Mouse (Mus musculus): ENCODE measurements around the gene Hba-a2. TPM values are rescaled to one million over a fixed set of nuclear protein-coding genes. Genes with fewer than 3 reads are reported as not detected.
A peak's percentile ranks its signal among the peaks of the same experiment; 100 is the strongest.

The Hba-a2 gene
- total RNA-seq, 1 experiment from 2014 or later, result 33,715 TPM

DNA sequence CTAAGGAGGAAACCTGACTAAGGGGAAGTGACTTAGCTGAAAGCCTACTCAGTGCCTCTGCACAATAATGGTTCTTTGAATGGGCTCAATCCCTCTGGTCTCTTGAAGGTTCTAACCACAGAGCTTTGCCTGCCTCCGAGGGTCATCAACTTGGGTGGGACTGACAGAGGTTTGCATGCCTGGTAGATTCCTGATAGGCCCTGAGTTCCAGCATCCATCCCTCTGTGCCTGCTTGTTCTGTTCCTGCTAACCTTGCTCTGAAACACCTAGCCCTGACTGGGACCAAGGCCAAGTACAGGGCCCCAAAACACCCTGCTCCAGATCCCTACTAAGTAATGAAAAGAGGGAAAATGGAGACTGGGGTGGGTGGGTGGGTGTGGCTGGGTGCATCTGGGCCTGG is 7.2 kb downstream of the Hba-a2 start:
- no peak for ATAC-seq (ENCODE audit: extremely low read depth, insufficient number of reproducible peaks, low FRiP score, poor library complexity, severe bottlenecking)

DNA sequence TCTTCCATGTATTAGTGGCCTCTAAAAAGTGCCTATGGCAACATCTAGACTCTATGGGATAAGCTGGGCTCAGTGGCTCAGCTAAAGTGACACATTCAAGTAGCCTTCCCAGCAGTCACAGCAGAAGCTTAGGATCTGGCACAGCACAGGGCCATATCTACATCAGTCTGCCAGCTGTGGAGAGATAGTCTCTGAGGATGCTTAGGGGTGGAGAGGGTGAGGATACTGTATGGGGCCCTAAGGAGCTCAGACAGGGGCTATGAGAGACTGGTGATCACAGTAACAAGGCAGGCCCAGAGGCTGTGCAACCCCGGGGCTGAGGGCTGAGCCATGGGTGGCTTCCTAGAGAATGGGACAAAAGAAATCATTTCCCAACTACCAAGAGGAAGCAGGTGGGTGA is 10.7 kb downstream of the Hba-a2 start:
- ATAC-seq (ENCODE audit: extremely low read depth, insufficient number of reproducible peaks, low FRiP score, poor library complexity, severe bottlenecking), result no peak

DNA sequence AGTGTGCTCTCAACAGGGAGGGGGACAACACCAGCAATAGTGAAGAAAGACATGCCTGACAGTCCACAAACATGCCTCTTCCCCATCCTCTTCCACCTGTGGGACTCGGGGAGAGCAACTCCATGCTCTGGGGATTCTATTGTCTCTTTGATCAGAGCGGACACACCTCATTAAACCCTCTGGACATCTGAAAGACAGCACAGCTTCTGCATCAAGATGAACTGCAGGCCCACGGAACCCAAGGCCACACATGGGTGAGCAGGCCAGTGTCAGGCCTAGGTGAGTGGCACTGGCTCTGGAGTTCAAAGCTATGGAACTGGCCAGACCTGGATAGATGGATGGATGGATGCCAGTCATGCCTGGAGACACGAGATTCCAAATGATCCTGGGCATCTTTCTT is 13.2 kb downstream of the Hba-a2 start:
- ATAC-seq (ENCODE audit: extremely low read depth, insufficient number of reproducible peaks, low FRiP score, poor library complexity, severe bottlenecking), result no peak

DNA sequence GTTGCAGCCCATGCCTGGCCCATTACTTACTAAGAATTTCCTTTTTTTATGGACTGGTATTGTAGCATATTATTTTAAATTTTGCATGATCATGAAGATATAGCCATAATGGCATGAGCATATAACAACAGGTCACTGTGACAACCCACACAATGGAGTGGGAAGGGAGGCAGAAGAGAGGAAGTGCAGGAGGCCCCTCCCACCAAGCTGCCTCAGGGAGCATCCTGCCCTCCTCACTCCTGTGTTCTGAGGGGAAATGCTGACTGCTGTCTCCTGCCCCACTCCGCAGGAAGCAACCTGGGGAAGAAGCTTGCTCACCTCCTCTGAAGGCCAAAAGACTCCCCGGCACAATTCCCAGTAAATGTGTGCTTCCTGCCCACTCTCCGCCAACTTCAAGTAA is 13.6 kb downstream of the Hba-a2 start:
- no peak for ATAC-seq (ENCODE audit: extremely low read depth, insufficient number of reproducible peaks, low FRiP score, poor library complexity, severe bottlenecking)

DNA sequence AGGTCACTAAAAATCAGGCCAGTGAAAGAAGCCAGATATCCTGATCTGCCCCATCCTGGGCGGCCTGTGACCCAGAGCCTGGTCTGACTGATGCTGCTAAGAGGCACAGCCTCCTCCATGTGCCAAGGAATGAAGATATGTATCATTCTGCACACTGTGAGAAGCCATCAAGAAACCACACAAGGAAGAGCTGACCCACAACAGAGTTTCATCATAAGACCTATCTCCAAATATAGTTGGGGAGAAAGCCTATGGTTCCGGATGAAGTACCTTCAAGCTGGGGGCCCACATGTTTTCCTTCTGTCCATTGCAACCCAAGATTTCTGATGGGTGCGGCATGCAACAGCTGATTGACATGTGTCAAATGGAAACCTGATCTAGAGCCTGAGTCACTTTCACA is 19.7 kb downstream of the Hba-a2 start:
- no peak for ATAC-seq (ENCODE audit: extremely low read depth, insufficient number of reproducible peaks, low FRiP score, poor library complexity, severe bottlenecking)

DNA sequence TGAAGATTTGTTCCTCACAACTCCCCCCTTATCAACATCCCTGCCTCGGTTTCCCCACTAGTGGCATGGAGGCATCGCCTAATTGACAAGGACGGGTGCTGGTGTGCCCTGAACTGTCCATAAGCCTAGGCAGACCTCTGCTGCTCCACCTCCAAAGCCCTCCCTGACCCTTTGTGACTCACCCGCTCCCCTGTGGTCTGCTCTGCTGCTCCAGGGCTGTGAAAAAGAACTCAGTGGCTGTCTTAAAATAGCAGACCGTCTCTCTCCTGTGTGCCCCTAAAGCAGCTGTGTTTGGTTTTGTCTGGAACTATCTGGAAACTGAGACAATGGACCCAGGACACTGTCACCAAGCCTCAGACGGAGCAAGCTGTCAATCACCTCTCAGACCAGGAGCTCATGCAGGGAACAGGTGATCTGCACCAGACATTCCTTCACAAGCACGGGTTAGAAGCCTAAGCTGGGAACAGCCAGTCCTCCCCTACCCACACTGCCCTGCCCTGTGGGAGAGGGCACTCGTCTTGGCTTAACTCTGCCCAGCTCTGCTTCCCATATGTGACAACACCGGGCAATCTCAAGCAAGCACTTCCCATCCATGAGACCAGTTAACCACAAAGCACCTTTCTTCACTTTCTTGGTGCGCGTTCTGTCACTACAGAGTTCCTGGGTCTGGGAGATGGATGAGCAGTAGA is 24.4 kb downstream of the Hba-a2 start:
- no peak for ATAC-seq (ENCODE audit: extremely low read depth, insufficient number of reproducible peaks, low FRiP score, poor library complexity, severe bottlenecking)

DNA sequence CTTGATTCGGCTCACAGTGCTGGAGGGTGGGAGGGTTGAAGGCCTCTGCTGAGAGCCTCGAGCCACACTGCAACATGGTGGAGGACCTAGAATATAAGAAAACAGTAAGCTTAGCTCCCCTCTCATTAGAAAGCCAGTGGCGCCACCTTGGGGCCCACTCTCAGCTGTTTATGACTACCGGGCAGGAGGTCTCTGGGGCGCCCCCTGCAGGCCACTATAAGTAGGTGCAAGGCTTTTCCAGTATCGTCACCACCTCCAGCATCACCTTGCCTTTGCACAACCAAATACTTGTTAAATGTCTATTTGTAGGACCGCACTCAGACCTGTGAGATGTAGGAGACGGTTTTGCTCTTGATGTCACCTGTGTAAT is 24.9 kb downstream of the Hba-a2 start:
- ATAC-seq (ENCODE audit: extremely low read depth, insufficient number of reproducible peaks, low FRiP score, poor library complexity, severe bottlenecking), result no peak

DNA sequence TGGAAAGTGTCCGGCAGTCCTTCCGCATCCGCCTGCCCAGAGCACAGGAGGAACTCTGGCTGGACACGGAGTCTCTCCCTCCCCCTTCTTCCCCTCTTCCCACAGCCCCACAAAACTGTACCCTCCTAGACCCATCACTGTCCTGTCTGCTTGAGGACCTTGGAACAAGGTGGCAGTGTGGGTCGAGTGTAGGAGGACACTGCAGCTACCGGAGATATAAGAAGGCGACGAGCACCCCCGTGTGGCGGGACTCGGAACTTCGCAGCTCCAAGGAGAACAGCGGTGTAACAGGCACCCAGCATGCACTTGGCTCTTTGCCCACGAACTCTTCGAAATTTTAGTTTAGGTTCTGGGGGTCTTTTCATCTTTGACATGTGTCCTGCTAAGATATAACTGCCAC is 28.3 kb downstream of the Hba-a2 start:
- ATAC-seq (ENCODE audit: extremely low read depth, insufficient number of reproducible peaks, low FRiP score, poor library complexity, severe bottlenecking), result peak; percentile 81

DNA sequence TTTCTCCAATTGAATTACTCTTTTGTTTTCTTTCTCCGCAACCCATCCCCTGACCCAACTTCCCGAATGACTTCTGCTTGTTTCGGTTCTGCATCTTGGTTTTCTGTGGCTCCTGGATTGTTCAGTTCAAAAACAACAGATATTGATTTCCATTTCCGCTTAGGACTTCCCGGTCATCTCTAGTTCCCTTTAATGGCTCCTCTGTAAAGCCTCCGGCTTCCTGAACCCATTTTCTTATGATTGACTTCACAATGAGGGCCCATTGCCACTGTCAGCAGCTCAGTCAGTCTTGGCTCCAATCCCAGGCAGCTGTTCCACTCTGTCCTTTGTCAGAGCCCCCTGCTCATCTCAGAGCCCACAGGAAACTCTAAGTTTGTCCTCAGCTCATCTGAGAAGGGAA is 34.8 kb downstream of the Hba-a2 start:
- no peak for ATAC-seq (ENCODE audit: extremely low read depth, insufficient number of reproducible peaks, low FRiP score, poor library complexity, severe bottlenecking)

DNA sequence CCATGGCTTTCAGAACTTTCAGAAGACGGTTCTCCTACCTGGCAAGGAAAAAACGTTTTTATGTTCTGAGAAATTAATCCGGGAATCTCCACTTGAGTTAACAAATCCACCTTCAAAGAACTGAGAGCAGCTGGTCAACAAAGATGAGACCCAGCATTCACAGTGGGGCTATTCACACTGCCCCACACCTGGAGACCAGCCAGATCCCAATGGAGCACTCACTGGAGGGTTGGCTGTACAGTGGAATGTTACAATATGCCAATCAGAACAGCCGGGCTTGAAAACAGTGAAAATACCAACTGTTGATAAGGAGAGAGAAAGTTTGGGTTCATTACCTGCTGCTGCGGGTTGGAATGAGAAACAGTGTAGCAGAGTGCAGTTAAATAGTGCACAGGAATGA is 35.6 kb downstream of the Hba-a2 start:
- no peak for ATAC-seq (ENCODE audit: extremely low read depth, insufficient number of reproducible peaks, low FRiP score, poor library complexity, severe bottlenecking)

DNA sequence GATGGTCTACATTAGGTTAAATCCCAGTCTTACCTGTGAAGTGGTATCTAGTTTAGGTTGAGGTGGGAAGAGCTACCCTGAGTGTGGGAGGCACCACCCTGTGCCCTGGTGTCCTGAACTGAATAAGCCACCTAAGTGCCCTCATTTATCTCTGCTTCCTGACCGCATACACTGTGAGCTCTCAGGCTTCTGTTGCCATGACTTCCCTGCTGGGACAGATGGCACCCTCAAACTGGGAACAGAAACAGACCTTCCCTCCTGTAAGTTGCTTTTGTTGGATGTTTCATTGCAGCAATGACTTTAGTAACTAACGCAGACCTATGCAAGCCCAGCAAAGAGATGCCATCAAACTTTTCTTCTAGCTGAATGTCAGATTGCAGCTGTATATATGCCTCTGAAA is 36.9 kb downstream of the Hba-a2 start:
- ATAC-seq (ENCODE audit: extremely low read depth, insufficient number of reproducible peaks, low FRiP score, poor library complexity, severe bottlenecking), result no peak

DNA sequence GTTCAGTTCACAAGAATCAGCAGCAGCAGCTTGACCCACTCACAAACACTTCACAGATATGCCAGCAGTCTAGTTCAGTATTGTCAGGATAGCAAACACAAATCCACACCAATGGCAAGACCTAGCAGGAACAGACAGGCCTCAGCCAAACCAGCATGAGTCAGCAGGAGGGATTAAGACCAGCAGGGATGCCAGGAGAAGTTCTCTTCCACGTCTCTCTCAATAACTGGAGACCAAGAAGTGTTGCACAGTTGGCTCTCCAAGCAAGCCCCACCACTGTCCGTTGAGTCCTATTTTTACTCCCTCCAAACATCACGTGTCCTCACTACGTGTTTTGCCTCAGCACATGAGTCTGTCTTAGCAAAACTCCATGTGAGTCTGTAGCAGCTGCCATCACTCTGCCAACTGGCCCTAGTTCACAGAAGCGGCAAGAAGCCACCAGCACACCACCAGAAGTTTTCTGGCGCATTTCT is 40.2 kb downstream of the Hba-a2 start:
- no peak for ATAC-seq (ENCODE audit: extremely low read depth, insufficient number of reproducible peaks, low FRiP score, poor library complexity, severe bottlenecking)

DNA sequence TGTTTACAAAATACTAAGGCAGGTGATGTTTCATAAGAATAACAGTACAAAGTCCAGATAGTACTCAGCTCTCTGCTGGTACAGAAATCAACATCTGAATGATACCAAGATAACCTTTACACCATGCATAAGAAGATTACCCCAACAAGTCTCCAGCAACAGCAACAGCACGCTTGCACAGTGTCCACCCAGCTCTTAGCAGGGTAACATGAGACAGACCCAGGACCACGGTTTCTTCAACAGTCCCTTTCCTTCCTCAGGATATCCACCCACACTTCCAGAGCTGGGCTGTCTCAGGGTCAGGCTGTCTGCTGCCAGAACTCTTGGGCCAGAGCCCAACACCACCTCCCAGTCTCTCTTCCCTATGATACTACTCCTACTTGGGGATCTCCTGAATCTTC is 42.8 kb downstream of the Hba-a2 start:
- no peak for ATAC-seq (ENCODE audit: extremely low read depth, insufficient number of reproducible peaks, low FRiP score, poor library complexity, severe bottlenecking)

DNA sequence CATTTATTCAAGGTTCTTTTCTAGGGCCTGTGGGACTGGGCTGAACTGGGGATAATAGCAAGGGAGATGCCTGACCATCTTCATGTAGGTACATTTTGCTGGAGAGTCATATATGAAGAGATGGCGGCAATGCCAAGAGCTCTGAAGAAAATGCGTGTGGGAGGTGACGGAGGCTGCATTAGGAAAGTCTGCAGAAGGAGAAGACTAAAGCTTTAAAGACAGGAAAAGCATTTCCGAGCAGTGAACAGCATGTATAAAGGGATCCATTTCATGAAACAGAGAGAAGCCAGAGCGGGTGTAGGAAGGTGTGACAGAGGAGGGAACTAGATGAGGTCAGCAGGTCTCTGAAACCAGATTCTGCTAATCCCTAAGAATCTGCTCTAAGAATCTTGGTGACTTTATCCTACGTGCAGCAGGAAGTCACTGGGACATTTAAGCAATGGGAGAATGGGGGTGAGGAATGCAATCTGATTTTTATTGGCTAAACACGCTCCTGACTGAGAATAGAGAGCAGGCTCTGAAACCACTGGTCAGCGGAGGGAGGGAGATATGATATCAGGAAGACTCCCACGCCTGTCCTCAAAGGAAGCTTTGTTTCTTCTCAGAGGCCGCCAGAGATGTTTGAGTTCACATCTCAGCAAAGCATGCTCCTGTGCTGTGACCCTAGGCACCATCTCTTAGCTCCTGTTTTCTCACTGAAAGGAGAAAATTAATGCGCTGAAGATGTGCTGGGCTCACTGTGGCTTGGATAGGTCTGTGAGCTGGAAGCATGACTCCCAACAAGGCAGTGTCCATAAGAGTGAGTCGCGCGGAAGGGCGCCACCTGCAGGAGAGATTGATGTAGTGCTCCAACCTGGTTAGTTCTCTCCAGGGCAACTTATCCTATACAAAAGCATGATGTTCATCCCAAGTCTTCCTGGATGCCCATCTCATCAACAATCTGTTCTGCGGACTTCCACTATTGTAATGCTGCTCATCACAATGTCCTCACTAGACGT is 44.5 kb downstream of the Hba-a2 start:
- ATAC-seq (ENCODE audit: extremely low read depth, insufficient number of reproducible peaks, low FRiP score, poor library complexity, severe bottlenecking), result no peak

DNA sequence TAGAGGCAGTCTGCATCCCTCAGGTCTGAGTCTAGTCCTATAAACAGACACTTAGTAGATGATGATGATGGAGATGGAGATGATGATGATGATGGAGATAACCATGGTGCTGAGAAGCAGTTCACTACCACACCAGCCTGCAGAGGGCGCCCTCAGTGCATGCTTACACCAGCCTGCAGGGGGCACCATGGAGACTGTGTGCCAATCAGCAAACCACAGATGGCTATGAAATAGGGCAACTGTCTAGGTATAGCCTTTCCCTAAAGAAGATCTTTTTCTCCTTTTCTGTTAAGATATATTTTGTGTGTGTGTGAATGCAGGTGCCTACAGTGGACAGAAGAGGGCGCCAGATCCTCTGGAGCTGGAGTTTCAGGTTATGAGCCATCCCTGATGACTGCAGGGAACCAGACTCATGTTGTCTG is 46.5 kb downstream of the Hba-a2 start:
- ATAC-seq (ENCODE audit: extremely low read depth, insufficient number of reproducible peaks, low FRiP score, poor library complexity, severe bottlenecking), result no peak

DNA sequence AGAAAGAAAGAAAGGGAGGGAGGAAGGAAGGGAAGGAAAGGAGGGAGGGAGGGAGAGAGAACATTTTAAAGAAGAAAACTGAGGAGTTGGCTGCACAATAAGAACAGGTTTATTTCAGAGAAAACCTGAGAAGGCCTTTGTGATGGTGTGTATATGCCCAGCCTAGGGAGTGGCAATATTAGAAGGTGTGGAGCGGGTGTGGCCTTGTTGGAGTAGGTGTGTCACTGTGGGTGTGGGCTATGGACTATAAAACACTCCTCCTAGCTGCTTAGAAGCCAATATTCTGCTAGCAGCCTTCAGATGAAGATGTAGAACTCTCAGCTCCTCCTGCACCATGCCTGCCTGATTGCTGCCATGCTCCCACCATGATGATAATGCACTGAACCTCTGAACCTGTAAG is 47.1 kb downstream of the Hba-a2 start:
- ATAC-seq (ENCODE audit: extremely low read depth, insufficient number of reproducible peaks, low FRiP score, poor library complexity, severe bottlenecking), result no peak

DNA sequence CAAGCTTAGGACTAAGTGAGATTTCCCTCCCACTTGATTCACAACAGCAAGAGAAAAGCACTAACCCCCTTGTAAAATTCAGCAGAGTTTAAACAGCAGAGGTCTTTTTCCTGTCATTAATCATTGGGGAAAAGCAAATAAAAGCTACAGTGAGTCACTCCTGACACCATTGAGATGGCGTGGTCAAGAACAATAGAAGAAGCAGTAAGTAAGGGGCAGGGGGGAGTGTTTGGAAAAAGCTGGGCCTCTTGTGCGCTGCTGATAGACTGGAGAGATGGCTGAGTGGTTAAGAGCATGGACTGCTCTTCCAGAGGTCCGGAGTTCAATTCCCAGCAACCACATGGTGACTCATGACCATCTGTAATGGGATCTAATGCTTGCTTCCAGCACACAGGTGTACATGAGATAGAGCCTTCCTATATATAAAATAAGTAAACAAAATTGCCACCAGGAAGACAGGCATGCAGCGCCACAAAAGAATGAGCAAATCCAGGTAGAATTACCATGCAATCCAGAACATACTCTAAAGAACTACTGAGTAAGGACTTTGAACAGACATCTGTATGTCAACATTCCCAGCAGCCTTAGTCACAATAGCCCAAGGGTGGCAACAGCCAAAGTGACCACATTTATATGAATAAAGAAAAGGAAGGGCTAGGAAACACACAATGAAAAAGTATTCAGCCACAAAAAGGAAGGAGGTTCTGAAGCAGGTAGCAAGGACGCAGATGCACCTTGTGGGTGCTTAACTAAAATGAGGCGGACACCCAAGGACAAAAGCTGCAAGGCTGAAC is 49.4 kb downstream of the Hba-a2 start:
- no peak for ATAC-seq (ENCODE audit: extremely low read depth, insufficient number of reproducible peaks, low FRiP score, poor library complexity, severe bottlenecking)

All from neutrophil, adult 5-6 weeks (primary cell).